Mouse (Mus musculus): ENCODE measurements around the gene Adgrv1.

DNA sequence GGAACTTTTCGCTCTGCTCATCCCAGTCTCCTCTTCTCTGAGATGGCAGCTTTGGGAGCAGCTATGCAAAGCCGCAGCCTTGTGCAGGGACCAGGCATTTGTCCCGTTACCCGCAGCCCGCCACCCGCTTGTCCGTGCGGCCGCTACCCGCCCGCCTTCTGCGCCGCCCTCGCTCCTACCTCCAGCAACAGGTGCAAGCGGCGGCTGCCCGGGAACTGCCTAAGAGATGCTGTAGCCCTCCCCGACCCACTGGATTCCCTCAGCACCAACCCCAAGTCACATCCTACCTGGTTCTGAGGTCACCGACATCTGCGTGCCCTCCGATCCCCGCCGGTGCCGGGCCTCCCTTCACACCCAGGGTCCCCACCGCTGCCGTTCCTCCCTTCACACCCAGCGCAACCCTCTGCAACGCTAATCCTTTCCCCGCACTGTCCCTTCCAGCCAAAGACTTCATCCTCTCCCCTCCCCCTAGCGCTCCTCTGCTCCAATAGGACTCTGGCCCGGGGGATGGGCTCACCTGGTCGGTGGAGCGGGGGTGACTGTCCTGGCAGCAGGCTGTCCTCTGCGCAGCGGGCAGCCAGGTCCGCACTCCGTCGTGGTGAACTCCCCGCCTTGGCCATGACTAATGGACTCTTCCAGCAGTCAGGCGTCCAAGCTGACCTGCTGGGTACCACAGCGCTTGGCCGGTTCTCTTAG, at the start of gene Adgrv1:
- TF ChIP-seq CTCF (IDR thresholded peaks at IDR 0.05; ENCODE audit: low read depth) (no peak), EP300 (IDR thresholded peaks at IDR 0.05; ENCODE audit: low read depth) (no peak)
